Mouse (Mus musculus): ENCODE measurements around the gene Mtmr11. TPM values are rescaled to one million over a fixed set of nuclear protein-coding genes. Genes with fewer than 3 reads are reported as not detected.

The Mtmr11 gene
- total and polyA plus RNA-seq, 2 experiments: 1.2 to 2.8 TPM

DNA sequence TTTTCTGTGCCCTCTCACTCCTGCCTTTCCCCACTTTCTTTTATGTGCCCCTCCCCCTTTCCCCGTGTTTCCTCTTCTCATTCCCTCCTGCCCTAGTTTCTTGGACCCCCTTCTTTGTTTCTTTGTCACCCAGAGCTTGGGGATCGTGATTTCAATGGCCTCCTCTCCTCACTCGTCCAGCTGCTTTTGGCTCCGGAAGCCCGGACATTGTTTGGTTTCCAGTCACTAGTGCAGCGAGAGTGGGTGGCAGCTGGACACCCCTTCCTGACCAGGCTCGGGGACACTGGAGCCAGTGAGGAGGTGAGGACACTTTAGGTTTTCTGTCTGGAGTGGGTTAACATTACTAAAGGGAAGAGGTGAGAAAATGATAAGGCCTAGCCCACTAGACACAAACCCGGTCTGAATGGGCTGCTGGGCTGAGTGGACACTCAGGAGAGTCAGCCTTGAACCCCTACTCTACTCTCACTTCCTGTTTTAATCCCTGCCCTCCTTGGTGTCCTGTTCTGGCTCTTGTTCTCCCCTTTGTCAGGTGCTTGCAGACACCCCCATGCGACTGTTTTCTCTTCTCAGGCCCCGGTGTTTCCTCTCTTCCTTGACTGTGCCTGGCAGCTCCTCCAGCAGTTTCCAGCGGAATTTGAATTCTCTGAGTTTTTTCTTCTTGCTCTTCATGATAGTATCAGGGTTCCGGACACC lies 6.8 kb downstream of the Mtmr11 start:
- 46% methylated on average over 12 of the region's 12 CpGs for WGBS
- Histone ChIP-seq H3K9ac (ENCODE audit: low read depth, low read length) (no peak overlapping the region), H3K4me1 (ENCODE audit: control insufficient read depth, insufficient read depth, low read length) (peaks cover 12% of the 10 kb centered on the region), H3K79me2 (ENCODE audit: control insufficient read depth, insufficient read depth, low read length) (peaks cover 9% of the 10 kb centered on the region; the same call in 1 of the 2 replicates), H3K27me3 (ENCODE audit: control insufficient read depth, insufficient read depth, low read length) (no peaks in the 10 kb centered on the region), H3K4me3 (ENCODE audit: insufficient read depth, low read depth, low read length) (no peak overlapping the region), H3K36me3 (ENCODE audit: control insufficient read depth, insufficient read depth, low read length) (no peaks in the 10 kb centered on the region), H3K27ac (replicated peaks; ENCODE audit: insufficient read depth, low read depth, low read length) (no peak overlapping the region)
- no peak for DNase-seq (ENCODE audit: extremely low read depth, low read depth, low spot score)
- TF ChIP-seq CTCF (IDR thresholded peaks at IDR 0.05; ENCODE audit: low read depth, low read length): no peak

GRCm38 (mm10) chr3:96170276-96170675 lies 8.5 kb downstream of the Mtmr11 start:
- H3K27ac ChIP-seq (replicated peaks; ENCODE audit: insufficient read depth, low read depth, low read length): no peak overlapping the region
- DNase-seq (ENCODE audit: extremely low read depth, low read depth, low spot score): no peak
- H3K4me3 ChIP-seq (ENCODE audit: insufficient read depth, low read depth, low read length): no peak overlapping the region
- 88% methylated on average over 4 of the region's 4 CpGs for WGBS
- peaks cover 9% of the 10 kb centered on the region; the same call in 1 of the 2 replicates for H3K79me2 ChIP-seq (ENCODE audit: control insufficient read depth, insufficient read depth, low read length)
- no peaks in the 10 kb centered on the region for H3K27me3 ChIP-seq (ENCODE audit: control insufficient read depth, insufficient read depth, low read length)
- peaks cover 5% of the 10 kb centered on the region; the same call in 1 of the 2 replicates for H3K36me3 ChIP-seq (ENCODE audit: control insufficient read depth, insufficient read depth, low read length)
- TF ChIP-seq POLR2A (IDR thresholded peaks at IDR 0.05; ENCODE audit: extremely low read depth, insufficient read depth, low read length) (no peak), CTCF (IDR thresholded peaks at IDR 0.05; ENCODE audit: low read depth, low read length) (no peak)
- peaks cover 12% of the 10 kb centered on the region for H3K4me1 ChIP-seq (ENCODE audit: control insufficient read depth, insufficient read depth, low read length)
- no peak overlapping the region for H3K9ac ChIP-seq (ENCODE audit: low read depth, low read length)

GRCm38 (mm10) chr3:96170976-96171545 lies 9.3 kb downstream of the Mtmr11 start:
- Histone ChIP-seq H3K4me3 (ENCODE audit: insufficient read depth, low read depth, low read length) (peak overlapping the region; percentile 87; the same call in 1 of the 2 replicates), H3K27ac (replicated peaks; ENCODE audit: insufficient read depth, low read depth, low read length) (0 out of 2 replicates have a peak overlapping the region, but pooled peaks have one; percentile 1), H3K4me1 (ENCODE audit: control insufficient read depth, insufficient read depth, low read length) (peaks cover 12% of the 10 kb centered on the region), H3K79me2 (ENCODE audit: control insufficient read depth, insufficient read depth, low read length) (peaks cover 9% of the 10 kb centered on the region; the same call in 1 of the 2 replicates), H3K27me3 (ENCODE audit: control insufficient read depth, insufficient read depth, low read length) (no peaks in the 10 kb centered on the region), H3K9ac (ENCODE audit: low read depth, low read length) (peak overlapping the region; percentile 29; the same call in 1 of the 2 replicates), H3K36me3 (ENCODE audit: control insufficient read depth, insufficient read depth, low read length) (peaks cover 7% of the 10 kb centered on the region)
- TF ChIP-seq POLR2A (IDR thresholded peaks at IDR 0.05; ENCODE audit: extremely low read depth, insufficient read depth, low read length): no peak
- DNase-seq (ENCODE audit: extremely low read depth, low read depth, low spot score): peak; percentile 9
- 50% methylated on average over 10 of the region's 10 CpGs for WGBS

GRCm38 (mm10) chr3:96171583-96172196 lies 9.9 kb downstream of the Mtmr11 start:
- peak overlapping the region; percentile 92 for H3K9ac ChIP-seq (ENCODE audit: low read depth, low read length)
- no peak for DNase-seq (ENCODE audit: extremely low read depth, low read depth, low spot score)
- H3K27ac ChIP-seq (replicated peaks; ENCODE audit: insufficient read depth, low read depth, low read length): peak overlapping the region; percentile 98
- H3K36me3 ChIP-seq (ENCODE audit: control insufficient read depth, insufficient read depth, low read length): peaks cover 11% of the 10 kb centered on the region
- H3K27me3 ChIP-seq (ENCODE audit: control insufficient read depth, insufficient read depth, low read length): no peaks in the 10 kb centered on the region
- 11% methylated on average over 18 of the region's 18 CpGs for WGBS
- H3K4me1 ChIP-seq (ENCODE audit: control insufficient read depth, insufficient read depth, low read length): peaks cover 12% of the 10 kb centered on the region
- peaks cover 9% of the 10 kb centered on the region; the same call in 1 of the 2 replicates for H3K79me2 ChIP-seq (ENCODE audit: control insufficient read depth, insufficient read depth, low read length)
- peak overlapping the region; percentile 87 for H3K4me3 ChIP-seq (ENCODE audit: insufficient read depth, low read depth, low read length)
- TF ChIP-seq CTCF (IDR thresholded peaks at IDR 0.05; ENCODE audit: low read depth, low read length) (no peak), POLR2A (IDR thresholded peaks at IDR 0.05; ENCODE audit: extremely low read depth, insufficient read depth, low read length) (no peak)

GRCm38 (mm10) chr3:96172197-96173178 lies 10.7 kb downstream of the Mtmr11 start, which contains the start of gene Sf3b4:
Gene Sf3b4 (plus strand): TSS chr3:96172332.
- DNase-seq (ENCODE audit: extremely low read depth, low read depth, low spot score): peak; percentile 74
- under 1% methylated on average over 58 of the region's 58 CpGs for WGBS
- peak; percentile 90 for TF ChIP-seq POLR2A (IDR thresholded peaks at IDR 0.05; ENCODE audit: extremely low read depth, insufficient read depth, low read length)
- no peak for TF ChIP-seq CTCF (IDR thresholded peaks at IDR 0.05; ENCODE audit: low read depth, low read length)
- H3K9ac ChIP-seq (ENCODE audit: low read depth, low read length): peak within 1 kb of the TSS; percentile 92
- no peaks in the 10 kb centered on the region for H3K27me3 ChIP-seq (ENCODE audit: control insufficient read depth, insufficient read depth, low read length)
- H3K4me3 ChIP-seq (ENCODE audit: insufficient read depth, low read depth, low read length): peak within 1 kb of the TSS; percentile 87
- H3K27ac ChIP-seq (replicated peaks; ENCODE audit: insufficient read depth, low read depth, low read length): peak within 1 kb of the TSS; percentile 98
- H3K4me1 ChIP-seq (ENCODE audit: control insufficient read depth, insufficient read depth, low read length): peaks cover 12% of the 10 kb centered on the region
- peaks cover 13% of the 10 kb centered on the region for H3K36me3 ChIP-seq (ENCODE audit: control insufficient read depth, insufficient read depth, low read length)
- H3K79me2 ChIP-seq (ENCODE audit: control insufficient read depth, insufficient read depth, low read length): peaks cover 9% of the 10 kb centered on the region; the same call in 1 of the 2 replicates

All from liver, adult 2 months (tissue).